Comparison of ENCODE assay signal across 15 mouse cellular contexts in genomic region chr5:9427165-9427564, GRCm38 (mm10).
DNase-seq lines count a peak whose midpoint lies in the region; ATAC-seq and TF ChIP-seq lines count a peak whose summit lies in the region.
"Had no signal": no experiment of that assay in that cellular context is flagged by ENCODE, and none has a peak within 500 bp of the region (broad histone marks: within the 10 kb centered on the region; RNA-seq: fewer than 3 reads in every experiment).

No protein-coding gene starts in this region.

- no peak overlapping the region for H3K4me3 ChIP-seq in midbrain, embryonic 11.5 days (ENCODE audit: low read depth, low read length)
- no peak overlapping the region for H3K4me3 ChIP-seq in midbrain, postnatal 0 days (ENCODE audit: low read depth, low read length)
- H3K4me3 ChIP-seq in hindbrain, embryonic 13.5 days, result no peak overlapping the region
- no peak overlapping the region for H3K4me3 ChIP-seq in neural tube, embryonic 15.5 days (replicated peaks)
- H3K4me3 ChIP-seq: embryonic facial prominence, embryonic 12.5 days; heart, embryonic 15.5 days; stomach, embryonic 15.5 days had no signal

- no peaks in the 10 kb centered on the region for H3K4me1 ChIP-seq in midbrain, embryonic 11.5 days (ENCODE audit: control insufficient read depth, insufficient read depth, low read length)
- no peaks in the 10 kb centered on the region for H3K4me1 ChIP-seq in midbrain, postnatal 0 days (ENCODE audit: insufficient read depth, low read length)
- H3K4me1 ChIP-seq in hindbrain, embryonic 13.5 days (replicated peaks), result peaks cover 3% of the 10 kb centered on the region; the same call in 1 of the 2 replicates
- no peaks in the 10 kb centered on the region for H3K4me1 ChIP-seq in neural tube, embryonic 15.5 days
- H3K4me1 ChIP-seq: embryonic facial prominence, embryonic 12.5 days; heart, embryonic 15.5 days; stomach, embryonic 15.5 days had no signal

- no peak for TF ChIP-seq CTCF in midbrain, postnatal 0 days (IDR thresholded peaks at IDR 0.05)

- DNase-seq in midbrain, embryonic 11.5 days (ENCODE audit: low spot score, missing footprints), result no peak
- no peak for DNase-seq in midbrain, postnatal 0 days (ENCODE audit: low spot score)
- DNase-seq in retina, postnatal 1 day, result no peak
- no peak for DNase-seq in T-cell, adult 2 months (ENCODE audit: low spot score)
- DNase-seq: thymus, adult 18-20 months; thymus, postnatal 36 days had no signal

- WGBS in midbrain, embryonic 11.5 days, result 83% methylated on average over 2 of the region's 2 CpGs
- 79% methylated on average over 2 of the region's 2 CpGs for WGBS in midbrain, postnatal 0 days
- WGBS in hindbrain, embryonic 13.5 days, result 98% methylated on average over 2 of the region's 2 CpGs
- WGBS in neural tube, embryonic 15.5 days, result 78% methylated on average over 2 of the region's 2 CpGs

- H3K4me2 ChIP-seq in midbrain, embryonic 11.5 days, result no peak overlapping the region
- no peak overlapping the region for H3K4me2 ChIP-seq in midbrain, postnatal 0 days (ENCODE audit: low read depth, low read length, poor library complexity, severe bottlenecking)
- H3K4me2 ChIP-seq in hindbrain, embryonic 13.5 days, result no peak overlapping the region
- H3K4me2 ChIP-seq in neural tube, embryonic 15.5 days, result no peak overlapping the region
- H3K4me2 ChIP-seq: embryonic facial prominence, embryonic 12.5 days; heart, embryonic 15.5 days; stomach, embryonic 15.5 days had no signal

- H3K9ac ChIP-seq in midbrain, embryonic 11.5 days (ENCODE audit: low read length), result no peak overlapping the region
- no peak overlapping the region for H3K9ac ChIP-seq in midbrain, postnatal 0 days (replicated peaks; ENCODE audit: low read length, poor library complexity, severe bottlenecking)
- H3K9ac ChIP-seq in hindbrain, embryonic 13.5 days, result no peak overlapping the region
- no peak overlapping the region for H3K9ac ChIP-seq in neural tube, embryonic 15.5 days (replicated peaks)
- H3K9ac ChIP-seq: embryonic facial prominence, embryonic 12.5 days; forebrain, postnatal 0 days; heart, embryonic 15.5 days; stomach, embryonic 15.5 days had no signal

- H3K27ac ChIP-seq in midbrain, embryonic 11.5 days (ENCODE audit: low read depth, low read length), result no peak overlapping the region
- no peak overlapping the region for H3K27ac ChIP-seq in midbrain, postnatal 0 days (ENCODE audit: low read depth, low read length)
- H3K27ac ChIP-seq in hindbrain, embryonic 13.5 days, result no peak overlapping the region
- H3K27ac ChIP-seq in neural tube, embryonic 15.5 days (replicated peaks), result no peak overlapping the region
- H3K27ac ChIP-seq: embryonic facial prominence, embryonic 12.5 days; heart, embryonic 15.5 days; macrophage; stomach, embryonic 15.5 days had no signal

- no peaks in the 10 kb centered on the region for H3K36me3 ChIP-seq in midbrain, embryonic 11.5 days (ENCODE audit: control insufficient read depth, insufficient read depth, low read length)
- 0 out of 2 replicates have a peak, but pooled peaks cover 4% of the 10 kb centered on the region for H3K36me3 ChIP-seq in midbrain, postnatal 0 days (ENCODE audit: insufficient read depth, low read length)
- H3K36me3 ChIP-seq in hindbrain, embryonic 13.5 days, result peaks cover 7% of the 10 kb centered on the region; the same call in 1 of the 2 replicates
- no peaks in the 10 kb centered on the region; the same call in 1 of the 2 replicates for H3K36me3 ChIP-seq in neural tube, embryonic 15.5 days
- H3K36me3 ChIP-seq: embryonic facial prominence, embryonic 12.5 days; heart, embryonic 15.5 days; stomach, embryonic 15.5 days had no signal

- H3K9me3 ChIP-seq in midbrain, embryonic 11.5 days (ENCODE audit: control insufficient read depth, low read length), result no peaks in the 10 kb centered on the region
- no peaks in the 10 kb centered on the region for H3K9me3 ChIP-seq in midbrain, postnatal 0 days (ENCODE audit: low read length)
- no peaks in the 10 kb centered on the region for H3K9me3 ChIP-seq in hindbrain, embryonic 13.5 days
- no peaks in the 10 kb centered on the region for H3K9me3 ChIP-seq in neural tube, embryonic 15.5 days (replicated peaks)
- H3K9me3 ChIP-seq: embryonic facial prominence, embryonic 12.5 days; heart, embryonic 15.5 days; stomach, embryonic 15.5 days had no signal

- peak; percentile 25; the same call in 1 of the 2 replicates for ATAC-seq in midbrain, embryonic 11.5 days (ENCODE audit: low FRiP score)
- no peak for ATAC-seq in midbrain, postnatal 0 days (ENCODE audit: low FRiP score)
- ATAC-seq in hindbrain, embryonic 13.5 days (ENCODE audit: low FRiP score), result peak; percentile 6; the same call in 1 of the 2 replicates
- ATAC-seq in megakaryocyte, adult 5-6 weeks (ENCODE audit: poor library complexity, severe bottlenecking), result peak; percentile 51; the same call in 1 of the 2 replicates
- ATAC-seq in neural tube, embryonic 15.5 days (ENCODE audit: low FRiP score), result peak; percentile 46; the same call in 1 of the 2 replicates
- ATAC-seq: activated CD4-positive, CD25-positive, alpha-beta regulatory T cell, adult 4 months had no signal

- no peaks in the 10 kb centered on the region for H3K27me3 ChIP-seq in midbrain, embryonic 11.5 days (ENCODE audit: control insufficient read depth, insufficient read depth, low read length)
- no peaks in the 10 kb centered on the region for H3K27me3 ChIP-seq in midbrain, postnatal 0 days (ENCODE audit: insufficient read depth, low read length)
- H3K27me3 ChIP-seq in hindbrain, embryonic 13.5 days, result no peaks in the 10 kb centered on the region
- no peaks in the 10 kb centered on the region for H3K27me3 ChIP-seq in neural tube, embryonic 15.5 days (replicated peaks)
- H3K27me3 ChIP-seq: embryonic facial prominence, embryonic 12.5 days; heart, embryonic 15.5 days; stomach, embryonic 15.5 days had no signal
